Mouse (Mus musculus) cerebellum, adult 9-10 months (tissue): ENCODE measurements around the gene Hmg20b.

ENCODE experiments used
- DNase-seq: peaks from one replicate; pipeline ENCODE4 v3.0.0; 2022

The Hmg20b gene

GRCm38 (mm10) chr10:81303258-81303657 is 47.0 kb downstream of the Hmg20b start:
- DNase-seq, result no peak

- DNase-seq, result no peak
These were observed 47.5 kb downstream of the Hmg20b start for GRCm38 (mm10) chr10:81302781-81303218.

DNA sequence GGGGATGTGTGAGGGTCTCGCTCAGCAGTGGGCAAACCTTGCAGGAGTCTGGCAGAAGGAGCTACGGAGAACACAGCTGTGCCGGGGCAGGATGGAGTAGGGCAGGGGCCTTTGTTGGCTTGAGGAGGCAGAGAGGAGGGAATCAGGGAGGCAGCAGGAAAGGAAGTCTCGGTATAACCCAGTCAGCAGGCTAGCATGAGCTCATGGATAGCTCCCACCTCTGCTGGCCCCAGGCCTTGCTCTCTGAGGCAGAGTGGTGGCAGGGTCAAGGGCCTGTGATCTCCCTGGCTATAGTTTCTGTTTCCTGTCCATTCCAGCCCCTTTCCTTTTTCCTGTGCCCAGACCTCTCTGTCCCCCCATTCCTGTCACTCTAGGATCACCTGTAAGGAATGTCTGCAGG is 48.0 kb downstream of the Hmg20b start:
- DNase-seq, result peak; percentile 59

- DNase-seq, result peak; percentile 86
These were observed 49.0 kb downstream of the Hmg20b start for GRCm38 (mm10) chr10:81301321-81301720.

- no peak for DNase-seq
These were observed 49.9 kb downstream of the Hmg20b start for GRCm38 (mm10) chr10:81300352-81300907.

- DNase-seq, result peak; percentile 37
These were observed 50.5 kb downstream of the Hmg20b start for GRCm38 (mm10) chr10:81299585-81300351.

GRCm38 (mm10) chr10:81298369-81299100 is 51.7 kb downstream of the Hmg20b start:
- peak; percentile 46 for DNase-seq

- DNase-seq, result no peak
These were observed 52.4 kb downstream of the Hmg20b start for GRCm38 (mm10) chr10:81297845-81298244.

DNA sequence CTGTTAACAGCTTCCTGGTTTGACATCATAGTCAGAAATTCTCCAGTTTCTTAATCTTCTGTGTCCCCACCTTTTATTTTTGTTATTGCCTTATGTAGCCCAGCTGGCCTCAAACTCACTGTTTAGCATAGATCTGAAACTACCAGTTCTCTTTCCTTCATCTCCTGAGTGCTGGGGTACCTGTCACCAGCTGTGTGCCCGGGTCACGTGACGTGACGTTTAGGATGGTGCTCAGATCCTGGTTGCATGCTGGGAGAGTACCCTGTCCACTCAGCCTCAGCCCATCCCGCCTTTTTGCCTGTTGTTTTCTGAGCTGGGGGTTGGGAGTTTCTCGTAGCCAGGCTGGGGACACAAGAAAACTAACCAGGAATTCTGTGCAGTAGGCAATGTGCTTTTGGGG is 53.0 kb downstream of the Hmg20b start:
- DNase-seq, result no peak
